Mouse (Mus musculus): ENCODE data around the gene Prdm16. TPM values are rescaled to one million over a fixed set of nuclear protein-coding genes. Genes with fewer than 3 reads are reported as not detected.

The Prdm16 gene
- polyA plus RNA-seq, 1 experiment from 2014 or later, result 19.0 TPM

GRCm38 (mm10) chr4:154574208-154574875, 62.3 kb downstream of the Prdm16 start:
- ATAC-seq (replicated peaks; ENCODE audit: low FRiP score, low read depth) (no peak), DNase-seq (ENCODE audit: low spot score) (no peak)
- Histone ChIP-seq H3K9me3 (replicated peaks; ENCODE audit: low read length) (no peaks in the 10 kb centered on the region), H3K27me3 (ENCODE audit: insufficient read depth, low read length) (no peaks in the 10 kb centered on the region), H3K27ac (no peak overlapping the region), H3K4me3 (replicated peaks; ENCODE audit: low read depth, low read length) (no peak overlapping the region), H3K4me2 (ENCODE audit: low read length) (no peak overlapping the region), H3K9ac (ENCODE audit: low read depth, low read length) (no peak overlapping the region), H3K4me1 (replicated peaks; ENCODE audit: insufficient read depth, low read length) (no peaks in the 10 kb centered on the region), H3K36me3 (ENCODE audit: insufficient read depth, low read length) (no peaks in the 10 kb centered on the region)
- TF ChIP-seq CTCF (IDR thresholded peaks at IDR 0.05; ENCODE audit: low read depth), result no peak
- 53% methylated on average over 13 of the region's 13 CpGs for WGBS

- peak; percentile 33 for DNase-seq (ENCODE audit: low spot score)
- Histone ChIP-seq H3K27me3 (ENCODE audit: insufficient read depth, low read length) (peaks cover 12% of the 10 kb centered on the region; the same call in 1 of the 2 replicates), H3K9me3 (replicated peaks; ENCODE audit: low read length) (no peaks in the 10 kb centered on the region)
These were observed 66.2 kb downstream of the Prdm16 start for GRCm38 (mm10) chr4:154570451-154570881.

GRCm38 (mm10) chr4:154569845-154570244, 66.8 kb downstream of the Prdm16 start:
- Histone ChIP-seq H3K27ac (no peak overlapping the region), H3K4me3 (replicated peaks; ENCODE audit: low read depth, low read length) (no peak overlapping the region), H3K9me3 (replicated peaks; ENCODE audit: low read length) (no peaks in the 10 kb centered on the region), H3K36me3 (ENCODE audit: insufficient read depth, low read length) (no peaks in the 10 kb centered on the region), H3K9ac (ENCODE audit: low read depth, low read length) (no peak overlapping the region), H3K4me2 (ENCODE audit: low read length) (no peak overlapping the region), H3K27me3 (ENCODE audit: insufficient read depth, low read length) (peaks cover 12% of the 10 kb centered on the region; the same call in 1 of the 2 replicates), H3K4me1 (replicated peaks; ENCODE audit: insufficient read depth, low read length) (peaks cover 3% of the 10 kb centered on the region; the same call in 1 of the 2 replicates)
- no peak for DNase-seq (ENCODE audit: low spot score)
- WGBS, result 29% methylated on average over 9 of the region's 9 CpGs
- no peak for ATAC-seq (replicated peaks; ENCODE audit: low FRiP score, low read depth)
- TF ChIP-seq CTCF (IDR thresholded peaks at IDR 0.05; ENCODE audit: low read depth), result no peak

More at GRCm38 (mm10) chr4:154570451-154570881, 66.2 kb downstream of the Prdm16 start:
- H3K36me3 ChIP-seq (ENCODE audit: insufficient read depth, low read length), result no peaks in the 10 kb centered on the region
- 0 out of 2 replicates have a peak, but pooled peaks have one; percentile 22 for ATAC-seq (replicated peaks; ENCODE audit: low FRiP score, low read depth)
- H3K4me1 ChIP-seq (replicated peaks; ENCODE audit: insufficient read depth, low read length), result peaks cover 3% of the 10 kb centered on the region; the same call in 1 of the 2 replicates
- 10% methylated on average over 10 of the region's 10 CpGs for WGBS
- no peak overlapping the region for H3K9ac ChIP-seq (ENCODE audit: low read depth, low read length)
- no peak overlapping the region for H3K27ac ChIP-seq
- H3K4me3 ChIP-seq (replicated peaks; ENCODE audit: low read depth, low read length), result no peak overlapping the region
- no peak overlapping the region for H3K4me2 ChIP-seq (ENCODE audit: low read length)
- TF ChIP-seq CTCF (IDR thresholded peaks at IDR 0.05; ENCODE audit: low read depth), result no peak

DNA sequence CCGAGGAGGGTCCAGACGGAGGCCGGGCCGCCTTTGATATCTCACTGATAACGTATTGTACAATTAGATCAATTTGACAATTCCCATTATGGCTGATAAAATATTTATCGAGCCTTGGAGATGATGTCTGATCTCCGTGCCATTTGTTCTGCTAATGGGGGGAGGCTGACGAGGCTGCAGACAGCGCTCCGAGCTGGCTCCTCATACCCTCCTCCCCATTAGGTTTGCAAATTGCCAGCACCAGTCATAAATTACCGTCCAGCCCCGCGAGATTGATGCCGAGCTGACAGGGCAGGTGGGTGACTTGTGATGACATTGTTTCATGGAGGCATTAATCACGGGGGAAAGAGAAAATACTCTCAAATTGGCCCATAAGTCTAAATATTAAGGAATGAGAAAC, 67.9 kb downstream of the Prdm16 start:
- ATAC-seq (replicated peaks; ENCODE audit: low FRiP score, low read depth), result no peak
- TF ChIP-seq CTCF (IDR thresholded peaks at IDR 0.05; ENCODE audit: low read depth), result no peak
- Histone ChIP-seq H3K27me3 (ENCODE audit: insufficient read depth, low read length) (peaks cover 12% of the 10 kb centered on the region; the same call in 1 of the 2 replicates), H3K4me2 (ENCODE audit: low read length) (no peak overlapping the region), H3K36me3 (ENCODE audit: insufficient read depth, low read length) (no peaks in the 10 kb centered on the region), H3K4me3 (replicated peaks; ENCODE audit: low read depth, low read length) (no peak overlapping the region), H3K9me3 (replicated peaks; ENCODE audit: low read length) (no peaks in the 10 kb centered on the region), H3K4me1 (replicated peaks; ENCODE audit: insufficient read depth, low read length) (peaks cover 3% of the 10 kb centered on the region; the same call in 1 of the 2 replicates), H3K27ac (no peak overlapping the region), H3K9ac (ENCODE audit: low read depth, low read length) (no peak overlapping the region)
- no peak for DNase-seq (ENCODE audit: low spot score)
- WGBS, result 37% methylated on average over 15 of the region's 15 CpGs

- H3K4me3 ChIP-seq (replicated peaks; ENCODE audit: low read depth, low read length), result no peak overlapping the region
- H3K4me2 ChIP-seq (ENCODE audit: low read length), result no peak overlapping the region
- no peak overlapping the region for H3K27ac ChIP-seq
- H3K36me3 ChIP-seq (ENCODE audit: insufficient read depth, low read length), result no peaks in the 10 kb centered on the region
- peaks cover 12% of the 10 kb centered on the region; the same call in 1 of the 2 replicates for H3K27me3 ChIP-seq (ENCODE audit: insufficient read depth, low read length)
- no peaks in the 10 kb centered on the region for H3K9me3 ChIP-seq (replicated peaks; ENCODE audit: low read length)
- ATAC-seq (replicated peaks; ENCODE audit: low FRiP score, low read depth) (no peak), DNase-seq (ENCODE audit: low spot score) (no peak)
- H3K4me1 ChIP-seq (replicated peaks; ENCODE audit: insufficient read depth, low read length), result peaks cover 3% of the 10 kb centered on the region; the same call in 1 of the 2 replicates
- no peak overlapping the region for H3K9ac ChIP-seq (ENCODE audit: low read depth, low read length)
- no peak for TF ChIP-seq CTCF (IDR thresholded peaks at IDR 0.05; ENCODE audit: low read depth)
- WGBS, result 33% methylated on average over 10 of the region's 11 CpGs
These were observed 68.7 kb downstream of the Prdm16 start for GRCm38 (mm10) chr4:154567942-154568341.

DNA sequence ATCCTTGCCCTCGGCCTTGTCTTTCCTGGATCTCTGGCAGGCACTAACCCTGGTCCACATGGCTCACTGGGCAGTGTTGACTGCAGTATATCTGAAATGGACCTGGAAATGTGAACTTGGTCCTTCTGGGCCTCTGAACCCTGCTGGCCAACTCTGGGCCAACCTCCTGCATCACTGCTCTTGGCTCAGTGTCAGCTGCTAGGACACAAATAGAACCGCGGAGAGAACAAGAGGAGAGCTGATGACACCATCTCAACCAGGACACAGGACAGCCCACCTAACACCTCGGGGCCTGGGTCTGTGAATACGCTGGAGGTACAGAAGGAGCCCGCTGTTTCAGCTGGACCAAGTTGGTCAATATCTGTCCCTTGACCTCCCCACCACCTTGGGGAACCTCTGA, 73.5 kb downstream of the Prdm16 start:
- H3K9ac ChIP-seq (ENCODE audit: low read depth, low read length), result no peak overlapping the region
- no peak overlapping the region for H3K27ac ChIP-seq
- 92% methylated on average over 6 of the region's 6 CpGs for WGBS
- H3K4me1 ChIP-seq (replicated peaks; ENCODE audit: insufficient read depth, low read length), result no peaks in the 10 kb centered on the region; the same call in 1 of the 2 replicates
- H3K36me3 ChIP-seq (ENCODE audit: insufficient read depth, low read length), result no peaks in the 10 kb centered on the region
- DNase-seq (ENCODE audit: low spot score), result no peak
- no peak overlapping the region for H3K4me2 ChIP-seq (ENCODE audit: low read length)
- ATAC-seq (replicated peaks; ENCODE audit: low FRiP score, low read depth), result no peak
- no peak overlapping the region for H3K4me3 ChIP-seq (replicated peaks; ENCODE audit: low read depth, low read length)
- H3K27me3 ChIP-seq (ENCODE audit: insufficient read depth, low read length), result peaks cover 4% of the 10 kb centered on the region; the same call in 1 of the 2 replicates
- no peaks in the 10 kb centered on the region for H3K9me3 ChIP-seq (replicated peaks; ENCODE audit: low read length)
- no peak for TF ChIP-seq CTCF (IDR thresholded peaks at IDR 0.05; ENCODE audit: low read depth)

Data from kidney, postnatal 0 days (tissue).